In the genomic region with DNA sequence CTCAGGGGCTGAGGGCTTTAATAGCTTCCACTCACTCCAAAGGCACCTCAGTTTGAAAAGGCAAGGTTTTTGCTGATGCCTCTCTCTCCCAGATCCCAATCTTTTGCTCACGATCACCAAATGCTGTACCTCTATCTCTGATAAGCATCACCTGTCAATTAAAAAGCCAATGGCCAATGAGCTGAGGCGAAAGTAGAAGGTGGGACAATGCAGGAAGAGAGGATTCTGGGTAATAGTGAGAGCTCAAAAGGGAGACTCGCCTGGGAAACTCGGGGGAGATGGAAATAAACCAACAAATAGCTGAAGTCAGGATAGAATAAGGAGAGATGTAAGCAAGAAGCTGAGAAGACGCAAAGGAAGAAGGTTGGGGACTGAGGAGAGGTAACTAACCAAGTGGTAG, we compare ENCODE assay signal across 21 mouse cellular contexts.
DNase-seq lines count a peak whose midpoint lies in the region; TF ChIP-seq lines count a peak whose summit lies in the region.
"Had no signal": no experiment of that assay in that cellular context is flagged by ENCODE, and none has a peak within 500 bp of the region (broad histone marks: within the 10 kb centered on the region; RNA-seq: fewer than 3 reads in every experiment).

No protein-coding gene starts in this region.

- H3K9ac ChIP-seq in CH12.LX (ENCODE audit: insufficient read depth, low read depth), result peak overlapping the region; percentile 24; the same call in 1 of the 2 replicates
- H3K9ac ChIP-seq in MEL (ENCODE audit: control insufficient read depth, low read depth, low read length, poor library complexity, severe bottlenecking), result peak overlapping the region; percentile 60
- H3K9ac ChIP-seq: hindbrain, embryonic 13.5 days; intestine, embryonic 15.5 days had no signal

- H3K4me1 ChIP-seq in CH12.LX (ENCODE audit: control insufficient read depth in 1 of 2, insufficient read depth in 2 of 2) (peaks cover 9 to 40% of the 10 kb centered on the region in 2 experiments; a peak in 3 of 4 replicates), MEL (ENCODE audit: control insufficient read depth in 1 of 2, insufficient read depth in 2 of 2, low read length in 2 of 2) (peaks cover 2 to 11% of the 10 kb centered on the region in 2 experiments; a peak in 2 of 4 replicates)
- H3K4me1 ChIP-seq: intestine, embryonic 15.5 days had no signal

- peak overlapping the region; percentile 40; the same call in 1 of the 2 replicates for H3K4me2 ChIP-seq in CH12.LX (ENCODE audit: insufficient read depth, low read depth, poor library complexity, severe bottlenecking)
- H3K4me2 ChIP-seq: hindbrain, embryonic 13.5 days; intestine, embryonic 15.5 days had no signal

- no peaks in the 10 kb centered on the region for H3K9me3 ChIP-seq in CH12.LX (replicated peaks; ENCODE audit: low read length)
- H3K9me3 ChIP-seq in MEL (replicated peaks; ENCODE audit: insufficient read depth, low read length), result no peaks in the 10 kb centered on the region
- H3K9me3 ChIP-seq: embryonic facial prominence, embryonic 10.5 days; hindbrain, embryonic 13.5 days; intestine, embryonic 15.5 days had no signal

- dilution Hi-C loops in CH12.LX (cut with MboI; ENCODE audit: extremely low pct_ligation_motif_present, extremely low pct_unique_long_range_greater_than_20kb, low sequenced_read_pairs), result no loop called here

- intact Hi-C loops in left cerebral cortex, postnatal 36 days (cut with DNase I), result no loop called here

- TF ChIP-seq POLR2A in CH12.LX (IDR thresholded peaks at IDR 0.05; ENCODE audit: low read depth, low read length) (no peak), MEL (IDR thresholded peaks at IDR 0.05; ENCODE audit: control insufficient read depth in 1 of 2, insufficient read depth in 1 of 2, low read depth in 1 of 2, low read length in 2 of 2, poor library complexity in 1 of 2) (peak in 1 of 2 experiments; percentile 55; a peak in 2 of 4 replicates)

- in situ Hi-C loops in CH12.LX (cut with MboI; ENCODE audit: low pct_ligation_motif_present, low pct_unique_long_range_greater_than_20kb, low sequenced_read_pairs), result no loop called here

- TF ChIP-seq RAD21 in CH12.LX (IDR thresholded peaks at IDR 0.05; ENCODE audit: low read depth, low read length) (no peak), MEL (IDR thresholded peaks at IDR 0.05; ENCODE audit: low read depth, low read length) (no peak)

- DNase-seq in 3134 (ENCODE audit: extremely low read depth, insufficient read length, low spot score) (peak; percentile 59), CH12.LX (ENCODE audit: extremely low read depth) (peak; percentile 30), MEL (ENCODE audit: low read depth, low spot score) (peak; percentile 82)
- DNase-seq in induced T-regulatory cell, adult 2 months (ENCODE audit: low read depth), result peak; percentile 5
- no peak for DNase-seq in left cerebral cortex, postnatal 36 days (ENCODE audit: low spot score in 2 of 2)
- no peak for DNase-seq in layer of hippocampus, postnatal 36 days
- no peak for DNase-seq in frontal cortex, postnatal 36 days (ENCODE audit: low spot score in 2 of 2)
- DNase-seq: adrenal gland, postnatal 14 days; B cell, adult 2 months; cerebellum, adult 11-12 months; cerebellum, adult 9-11 months; cerebellum, postnatal 36 days; gastrocnemius, postnatal 36 days; heart, adult 11 months; heart, postnatal 10 days; heart, postnatal 4 days; kidney, adult 2 months had no signal

- peaks cover 0 to 10% of the 10 kb centered on the region in 2 experiments for H3K36me3 ChIP-seq in CH12.LX (replicated peaks in 1 of 2; ENCODE audit: control insufficient read depth in 1 of 2, insufficient read depth in 1 of 2, low read length in 1 of 2)
- peaks cover 0 to 8% of the 10 kb centered on the region in 2 experiments; a peak in 2 of 4 replicates for H3K36me3 ChIP-seq in MEL (ENCODE audit: control insufficient read depth in 1 of 2, insufficient read depth in 2 of 2, low read length in 2 of 2)
- H3K36me3 ChIP-seq: embryonic facial prominence, embryonic 10.5 days; hindbrain, embryonic 13.5 days; intestine, embryonic 15.5 days had no signal

- H3K4me3 ChIP-seq in CH12.LX (replicated peaks in 1 of 3; ENCODE audit: low read depth in 2 of 3, low read length in 2 of 3, poor library complexity in 1 of 3) (peak overlapping the region in 2 of 3 experiments; percentile 2 to 46), MEL (ENCODE audit: control insufficient read depth in 1 of 2, insufficient read depth in 1 of 2, low read depth in 2 of 2, low read length in 2 of 2) (peak overlapping the region; percentile 52 to 73)
- H3K4me3 ChIP-seq: embryonic facial prominence, embryonic 10.5 days; hindbrain, embryonic 13.5 days; intestine, embryonic 15.5 days had no signal

- H3K79me2 ChIP-seq in CH12.LX (replicated peaks; ENCODE audit: control insufficient read depth, extremely low read depth, insufficient read depth, poor library complexity, severe bottlenecking) (no peaks in the 10 kb centered on the region), MEL (ENCODE audit: control insufficient read depth, insufficient read depth, low read length, poor library complexity) (no peaks in the 10 kb centered on the region; the same call in 1 of the 2 replicates)

- TF ChIP-seq CTCF in CH12.LX (conservative IDR thresholded peaks at IDR 0.05 in 1 of 2, IDR thresholded peaks at IDR 0.05 in 1 of 2; ENCODE audit: low read depth in 2 of 2, low read length in 2 of 2), result no peak
- TF ChIP-seq CTCF in MEL (IDR thresholded peaks at IDR 0.05 in 2 of 3, conservative IDR thresholded peaks at IDR 0.05 in 1 of 3; ENCODE audit: control insufficient read depth in 1 of 3, insufficient read depth in 1 of 3, low read depth in 2 of 3, low read length in 3 of 3, poor library complexity in 1 of 3, severe bottlenecking in 1 of 3), result no peak

- no peaks in the 10 kb centered on the region for H3K27me3 ChIP-seq in CH12.LX (replicated peaks)
- H3K27me3 ChIP-seq in MEL (ENCODE audit: control insufficient read depth in 1 of 2, insufficient read depth in 2 of 2, low read length in 2 of 2), result no peaks in the 10 kb centered on the region
- H3K27me3 ChIP-seq: hindbrain, embryonic 13.5 days; intestine, embryonic 15.5 days had no signal

- TF ChIP-seq EP300 in CH12.LX (IDR thresholded peaks at IDR 0.05; ENCODE audit: low read length), result no peak
- TF ChIP-seq EP300 in MEL (IDR thresholded peaks at IDR 0.05; ENCODE audit: low read depth in 1 of 2, low read length in 2 of 2), result no peak

- H3K27ac ChIP-seq in CH12.LX (ENCODE audit: insufficient read depth, low read depth) (no peak overlapping the region), MEL (ENCODE audit: control insufficient read depth, low read depth, low read length) (peak overlapping the region; percentile 61)
- H3K27ac ChIP-seq: embryonic facial prominence, embryonic 10.5 days; hindbrain, embryonic 13.5 days; hindbrain, postnatal 0 days; intestine, embryonic 15.5 days had no signal

TF ChIP-seq in CH12.LX, 34 proteins besides CTCF, POLR2A, EP300 and RAD21:
- TF ChIP-seq ETS1 (conservative IDR thresholded peaks at IDR 0.05; ENCODE audit: low read depth, low read length), result no peak
- no peak for TF ChIP-seq ZNF384 (IDR thresholded peaks at IDR 0.05; ENCODE audit: low read depth, low read length)
- TF ChIP-seq USF1 (IDR thresholded peaks at IDR 0.05; ENCODE audit: low read depth, low read length), result no peak
- TF ChIP-seq RCOR1 (conservative IDR thresholded peaks at IDR 0.05; ENCODE audit: low read depth, low read length), result no peak
- no peak for TF ChIP-seq IRF4 (IDR thresholded peaks at IDR 0.05; ENCODE audit: low read depth, low read length)
- TF ChIP-seq ELF1 (IDR thresholded peaks at IDR 0.05; ENCODE audit: low read depth, low read length), result no peak
- TF ChIP-seq SIN3A (IDR thresholded peaks at IDR 0.05; ENCODE audit: low read length), result no peak
- TF ChIP-seq MAZ (IDR thresholded peaks at IDR 0.05; ENCODE audit: low read depth, low read length), result no peak
- TF ChIP-seq MXI1 (IDR thresholded peaks at IDR 0.05; ENCODE audit: low read depth, low read length), result no peak
- TF ChIP-seq ZC3H11A (IDR thresholded peaks at IDR 0.05; ENCODE audit: low read depth, low read length), result no peak
- no peak for TF ChIP-seq CHD2 (IDR thresholded peaks at IDR 0.05; ENCODE audit: low read length)
- no peak for TF ChIP-seq JUND (conservative IDR thresholded peaks at IDR 0.05; ENCODE audit: low read depth, low read length)
- no peak for TF ChIP-seq MAFK (IDR thresholded peaks at IDR 0.05; ENCODE audit: insufficient replicate concordance, low read length)
- TF ChIP-seq MAX (IDR thresholded peaks at IDR 0.05; ENCODE audit: low read length), result no peak
- no peak for TF ChIP-seq PAX5 (IDR thresholded peaks at IDR 0.05; ENCODE audit: low read length)
- TF ChIP-seq TCF12 (IDR thresholded peaks at IDR 0.05; ENCODE audit: low read depth, low read length), result no peak
- TF ChIP-seq HCFC1 (IDR thresholded peaks at IDR 0.05; ENCODE audit: low read depth, low read length), result no peak
- TF ChIP-seq NRF1 (IDR thresholded peaks at IDR 0.05; ENCODE audit: low read depth, low read length), result no peak
TF ChIP-seq in CH12.LX: peak in this region for 0.

TF ChIP-seq in MEL, 35 proteins besides CTCF, POLR2A, EP300 and RAD21:
- TF ChIP-seq HCFC1 (IDR thresholded peaks at IDR 0.05; ENCODE audit: low read depth, low read length) (peak; percentile 64), UBTF (IDR thresholded peaks at IDR 0.05; ENCODE audit: borderline replicate concordance, insufficient read depth, low read depth, low read length) (no peak), ZKSCAN1 (IDR thresholded peaks at IDR 0.05; ENCODE audit: low read depth, low read length) (no peak), JUND (IDR thresholded peaks at IDR 0.05; ENCODE audit: low read depth, low read length) (no peak), ELF1 (IDR thresholded peaks at IDR 0.05; ENCODE audit: low read depth, low read length) (peak; percentile 46; the same call in 1 of the 2 replicates), CHD2 (IDR thresholded peaks at IDR 0.05; ENCODE audit: low read length) (no peak), NELFE (IDR thresholded peaks at IDR 0.05; ENCODE audit: low read depth, low read length) (peak; percentile 57), SIN3A (IDR thresholded peaks at IDR 0.05; ENCODE audit: low read length) (peak; percentile 30), RCOR1 (IDR thresholded peaks at IDR 0.05; ENCODE audit: low read depth, low read length) (no peak), TBP (IDR thresholded peaks at IDR 0.05; ENCODE audit: low read depth, low read length) (peak; percentile 61; the same call in 1 of the 2 replicates), GATA1 (IDR thresholded peaks at IDR 0.05; ENCODE audit: low read depth, low read length) (peak; percentile 87)

Comparison
In these comparisons a context has a peak if more than half of its experiments do, and no peak if none do; other contexts are left out.
1. DNase-seq: peak in 3134 (single experiment), CH12.LX (single experiment), MEL (single experiment) and induced T-regulatory cell, adult 2 months (single experiment); none in left cerebral cortex, postnatal 36 days (0 of 2), layer of hippocampus, postnatal 36 days (0 of 2) and frontal cortex, postnatal 36 days (0 of 2).